Mouse (Mus musculus) forebrain, embryonic 13.5 days (tissue): ENCODE data around the gene Gm28308. TPM values are rescaled to one million over a fixed set of nuclear protein-coding genes. Genes with fewer than 3 reads are reported as not detected.

Experiments used
- ATAC-seq: fragments of 200-750 bp; cut with Nextera tagmentation; 2 replicates; pipeline ENCODE4 v1.8.0; 2017
- H3K27ac ChIP-seq: fragments of 300-500 bp; sonication (generic); 2 replicates; pipeline ENCODE4 v1.5.1; 2015; ENCODE audit warnings: inconsistent platforms, mild to moderate bottlenecking, moderate library complexity
- H3K27me3 ChIP-seq: fragments of 300-500 bp; sonication (generic); 2 replicates; pipeline ENCODE4 v1.6.1; 2015; ENCODE audit warnings: mild to moderate bottlenecking, inconsistent platforms
- H3K36me3 ChIP-seq: fragments of 300-500 bp; sonication (generic); 2 replicates; pipeline ENCODE4 v1.6.1; 2015; ENCODE audit warnings: mild to moderate bottlenecking, inconsistent platforms; ENCODE audit not compliant: poor library complexity, severe bottlenecking
- H3K4me1 ChIP-seq: fragments of 300-500 bp; sonication (generic); 2 replicates; pipeline ENCODE4 v1.6.1; 2015; ENCODE audit warnings: inconsistent platforms
- H3K4me2 ChIP-seq: fragments of 300-500 bp; sonication (generic); 2 replicates; pipeline ENCODE4 v1.6.1; 2015; ENCODE audit warnings: inconsistent platforms, mild to moderate bottlenecking, moderate library complexity
- H3K4me3 ChIP-seq: fragments of 300-500 bp; sonication (generic); 2 replicates; pipeline ENCODE4 v1.5.1; 2015; ENCODE audit warnings: mild to moderate bottlenecking, inconsistent platforms
- H3K9ac ChIP-seq: fragments of 300-500 bp; sonication (generic); 2 replicates; pipeline ENCODE4 v1.6.1; 2015; ENCODE audit warnings: mild to moderate bottlenecking, inconsistent platforms
- H3K9me3 ChIP-seq: fragments of 300-500 bp; sonication (generic); replicated peaks from 2 replicates; pipeline ENCODE4 v1.6.1; 2016; ENCODE audit warnings: inconsistent platforms
- WGBS: fragments of 180-500 bp; shearing (Covaris S2); methylation state at CpG from one replicate; pipeline ENCODE4 v1.1.7; 2015; 5-methylcytosine and 5-hydroxymethylcytosine counted together
- polyA plus RNA-seq: library from polyadenylated mRNA; unstranded; fragments of >200 nt; fragmentation: Nextera tagmentation; extraction: Ambion mirVana; gene quantifications from 2 replicates; pipeline ENCODE4 v1.2.1, GENCODE M21; 2015

The Gm28308 gene
- polyA plus RNA-seq, 1 experiment from 2014 or later, result not detected

- H3K9ac ChIP-seq, result no peak overlapping the region
- no peak overlapping the region for H3K4me2 ChIP-seq
- peaks cover 17% of the 10 kb centered on the region for H3K4me1 ChIP-seq
- peaks cover 100% of the 10 kb centered on the region for H3K27me3 ChIP-seq
- no peak overlapping the region for H3K4me3 ChIP-seq
- no peak overlapping the region for H3K27ac ChIP-seq
- 17% methylated on average over 9 of the region's 9 CpGs for WGBS
- ATAC-seq, result no peak
- no peaks in the 10 kb centered on the region for H3K36me3 ChIP-seq
- no peaks in the 10 kb centered on the region for H3K9me3 ChIP-seq
Measured at GRCm38 (mm10) chr6:52219234-52219942, 6.2 kb upstream of the Gm28308 start.

- H3K4me2 ChIP-seq, result no peak overlapping the region
- H3K9me3 ChIP-seq, result no peaks in the 10 kb centered on the region
- H3K36me3 ChIP-seq, result no peaks in the 10 kb centered on the region
- no peak overlapping the region for H3K27ac ChIP-seq
- WGBS, result 6% methylated on average over 14 of the region's 14 CpGs
- peaks cover 17% of the 10 kb centered on the region for H3K4me1 ChIP-seq
- no peak overlapping the region for H3K9ac ChIP-seq
- H3K4me3 ChIP-seq, result no peak overlapping the region
- peaks cover 100% of the 10 kb centered on the region for H3K27me3 ChIP-seq
- ATAC-seq, result no peak
Measured at GRCm38 (mm10) chr6:52218643-52219215, 5.6 kb upstream of the Gm28308 start.

- Histone ChIP-seq H3K4me2 (no peak overlapping the region), H3K27ac (no peak overlapping the region), H3K36me3 (no peaks in the 10 kb centered on the region), H3K4me3 (no peak overlapping the region), H3K4me1 (peaks cover 18% of the 10 kb centered on the region), H3K9ac (no peak overlapping the region), H3K27me3 (peaks cover 100% of the 10 kb centered on the region), H3K9me3 (no peaks in the 10 kb centered on the region)
- no peak for ATAC-seq
- WGBS, result 4% methylated on average over 23 of the region's 23 CpGs
Measured at GRCm38 (mm10) chr6:52217895-52218642, 4.9 kb upstream of the Gm28308 start.

GRCm38 (mm10) chr6:52217459-52217768 is 4.3 kb upstream of the Gm28308 start:
- under 1% methylated on average over 25 of the region's 25 CpGs for WGBS
- H3K27ac ChIP-seq, result no peak overlapping the region
- H3K36me3 ChIP-seq, result no peaks in the 10 kb centered on the region
- H3K9me3 ChIP-seq, result no peaks in the 10 kb centered on the region
- H3K4me3 ChIP-seq, result peak overlapping the region; percentile 28
- peaks cover 100% of the 10 kb centered on the region for H3K27me3 ChIP-seq
- no peak overlapping the region for H3K9ac ChIP-seq
- ATAC-seq, result peak; percentile 66; the same call in 1 of the 2 replicates
- H3K4me2 ChIP-seq, result peak overlapping the region; percentile 50
- H3K4me1 ChIP-seq, result peaks cover 19% of the 10 kb centered on the region

GRCm38 (mm10) chr6:52216691-52217458 is 3.7 kb upstream of the Gm28308 start:
- Histone ChIP-seq H3K36me3 (no peaks in the 10 kb centered on the region), H3K9me3 (no peaks in the 10 kb centered on the region), H3K4me3 (peak overlapping the region; percentile 28), H3K27me3 (peaks cover 100% of the 10 kb centered on the region), H3K27ac (no peak overlapping the region), H3K9ac (no peak overlapping the region), H3K4me2 (peak overlapping the region; percentile 50), H3K4me1 (peaks cover 18% of the 10 kb centered on the region)
- WGBS, result 3% methylated on average over 60 of the region's 60 CpGs
- ATAC-seq, result no peak

- no peaks in the 10 kb centered on the region for H3K9me3 ChIP-seq
- H3K4me2 ChIP-seq, result no peak overlapping the region
- peaks cover 100% of the 10 kb centered on the region for H3K27me3 ChIP-seq
- H3K36me3 ChIP-seq, result no peaks in the 10 kb centered on the region
- no peak overlapping the region for H3K9ac ChIP-seq
- no peak overlapping the region for H3K4me3 ChIP-seq
- H3K4me1 ChIP-seq, result peaks cover 12% of the 10 kb centered on the region
- ATAC-seq, result no peak
- H3K27ac ChIP-seq, result no peak overlapping the region
- WGBS, result 1% methylated on average over 30 of the region's 30 CpGs
Measured at GRCm38 (mm10) chr6:52215771-52216535, 2.8 kb upstream of the Gm28308 start.

- Histone ChIP-seq H3K4me2 (no peak overlapping the region), H3K4me1 (peaks cover 12% of the 10 kb centered on the region), H3K36me3 (no peaks in the 10 kb centered on the region), H3K27ac (no peak overlapping the region), H3K4me3 (no peak overlapping the region), H3K27me3 (peaks cover 100% of the 10 kb centered on the region), H3K9ac (no peak overlapping the region), H3K9me3 (no peaks in the 10 kb centered on the region)
- no peak for ATAC-seq
- WGBS, result 8% methylated on average over 3 of the region's 3 CpGs
Measured at GRCm38 (mm10) chr6:52215070-52215469, 1.9 kb upstream of the Gm28308 start.

- H3K4me1 ChIP-seq, result peaks cover 12% of the 10 kb centered on the region
- H3K9me3 ChIP-seq, result no peaks in the 10 kb centered on the region
- H3K4me2 ChIP-seq, result no peak overlapping the region
- no peaks in the 10 kb centered on the region for H3K36me3 ChIP-seq
- ATAC-seq, result no peak
- 7% methylated on average over 5 of the region's 5 CpGs for WGBS
- H3K27me3 ChIP-seq, result peaks cover 100% of the 10 kb centered on the region
- H3K27ac ChIP-seq, result no peak overlapping the region
- no peak overlapping the region for H3K4me3 ChIP-seq
- H3K9ac ChIP-seq, result no peak overlapping the region
Measured at GRCm38 (mm10) chr6:52214271-52214670, 1.1 kb upstream of the Gm28308 start.

GRCm38 (mm10) chr6:52212556-52213118 is 502 bp downstream of the Gm28308 start:
- Histone ChIP-seq H3K4me3 (no peak overlapping the region), H3K9me3 (no peaks in the 10 kb centered on the region), H3K27ac (no peak overlapping the region), H3K9ac (no peak overlapping the region), H3K4me1 (peaks cover 17% of the 10 kb centered on the region), H3K4me2 (no peak overlapping the region), H3K36me3 (no peaks in the 10 kb centered on the region), H3K27me3 (peaks cover 100% of the 10 kb centered on the region)
- under 1% methylated on average over 22 of the region's 22 CpGs for WGBS
- ATAC-seq, result no peak

- H3K4me2 ChIP-seq, result no peak overlapping the region
- peaks cover 100% of the 10 kb centered on the region for H3K27me3 ChIP-seq
- H3K9me3 ChIP-seq, result no peaks in the 10 kb centered on the region
- peaks cover 10% of the 10 kb centered on the region for H3K4me1 ChIP-seq
- 4% methylated on average over 13 of the region's 13 CpGs for WGBS
- no peak overlapping the region for H3K9ac ChIP-seq
- H3K4me3 ChIP-seq, result no peak overlapping the region
- no peaks in the 10 kb centered on the region for H3K36me3 ChIP-seq
- H3K27ac ChIP-seq, result no peak overlapping the region
- no peak for ATAC-seq
Measured at GRCm38 (mm10) chr6:52211961-52212360, 1.2 kb downstream of the Gm28308 start.
